In genomic region chr7:45180896-45181477, GRCm38 (mm10) we compare ENCODE assay signal across 9 mouse cellular contexts. TPM values are rescaled to one million over a fixed set of nuclear protein-coding genes. Genes with fewer than 3 reads are reported as not detected.
DNase-seq lines count a peak whose midpoint lies in the region; ATAC-seq and TF ChIP-seq lines count a peak whose summit lies in the region.
"Had no signal": no experiment of that assay in that cellular context is flagged by ENCODE, and none has a peak within 500 bp of the region (broad histone marks: within the 10 kb centered on the region; RNA-seq: fewer than 3 reads in every experiment).

Gene Pth2, plus strand, starts transcription at chr7:45180995.

- intact Hi-C loops in gastrocnemius, postnatal 14 days (cut with DNase I; ENCODE audit: low total_unique reads): no loop called here

- 19% methylated on average over 20 of the region's 20 CpGs for WGBS in lung, embryonic 14.5 days
- WGBS in lung, adult 2 months: 28% methylated on average over 20 of the region's 20 CpGs
- 11% methylated on average over 19 of the region's 20 CpGs for WGBS in forebrain, embryonic 15.5 days
- 10% methylated on average over 18 of the region's 20 CpGs for WGBS in limb, embryonic 14.5 days

- peak within 1 kb of the TSS; percentile 61; the same call in 1 of the 2 replicates for H3K4me2 ChIP-seq in lung, embryonic 14.5 days
- H3K4me2 ChIP-seq in forebrain, embryonic 15.5 days (replicated peaks): peak within 1 kb of the TSS; percentile 46
- 0 out of 2 replicates have a peak within 1 kb of the TSS, but pooled peaks have one; percentile 3 for H3K4me2 ChIP-seq in limb, embryonic 14.5 days (replicated peaks; ENCODE audit: low read depth, low read length, severe bottlenecking)

- no peak for TF ChIP-seq CTCF in lung, embryonic 14.5 days (IDR thresholded peaks at IDR 0.05; ENCODE audit: low read depth)
- TF ChIP-seq CTCF in lung, adult 2 months (IDR thresholded peaks at IDR 0.05; ENCODE audit: insufficient read depth, low read length): no peak

- no peaks in the 10 kb centered on the region for H3K36me3 ChIP-seq in lung, embryonic 14.5 days (ENCODE audit: insufficient read depth)
- H3K36me3 ChIP-seq in forebrain, embryonic 15.5 days: no peaks in the 10 kb centered on the region
- no peaks in the 10 kb centered on the region for H3K36me3 ChIP-seq in limb, embryonic 14.5 days (ENCODE audit: control insufficient read depth, insufficient read depth, low read length)

- no peak within 1 kb of the TSS for H3K27ac ChIP-seq in lung, embryonic 14.5 days (ENCODE audit: low read depth)
- no peak within 1 kb of the TSS for H3K27ac ChIP-seq in forebrain, embryonic 15.5 days (replicated peaks)
- H3K27ac ChIP-seq in limb, embryonic 14.5 days (replicated peaks; ENCODE audit: low read depth, low read length): no peak within 1 kb of the TSS

- no peaks in the 10 kb centered on the region for H3K4me1 ChIP-seq in lung, embryonic 14.5 days (ENCODE audit: insufficient read depth)
- H3K4me1 ChIP-seq in lung, adult 2 months (ENCODE audit: control insufficient read depth, insufficient read depth, low read length): no peaks in the 10 kb centered on the region; the same call in 1 of the 2 replicates
- peaks cover 27% of the 10 kb centered on the region for H3K4me1 ChIP-seq in forebrain, embryonic 15.5 days
- no peaks in the 10 kb centered on the region for H3K4me1 ChIP-seq in limb, embryonic 14.5 days (ENCODE audit: control insufficient read depth, insufficient read depth, low read length)

- no peak for ATAC-seq in lung, embryonic 14.5 days (ENCODE audit: insufficient read depth)
- ATAC-seq in forebrain, embryonic 15.5 days (replicated peaks): no peak
- no peak for ATAC-seq in limb, embryonic 14.5 days (ENCODE audit: low FRiP score, low read depth)

- peaks cover 98% of the 10 kb centered on the region for H3K27me3 ChIP-seq in lung, embryonic 14.5 days (ENCODE audit: insufficient read depth, low read length)
- peaks cover 96% of the 10 kb centered on the region for H3K27me3 ChIP-seq in forebrain, embryonic 15.5 days
- peaks cover 80% of the 10 kb centered on the region for H3K27me3 ChIP-seq in limb, embryonic 14.5 days (ENCODE audit: control insufficient read depth, insufficient read depth, low read length)

- H3K4me3 ChIP-seq in lung, embryonic 14.5 days (ENCODE audit: low read depth, low read length): 0 out of 2 replicates have a peak within 1 kb of the TSS, but pooled peaks have one; percentile 8
- no peak within 1 kb of the TSS for H3K4me3 ChIP-seq in lung, adult 2 months (replicated peaks; ENCODE audit: extremely low read depth, low read depth, low read length)
- peak within 1 kb of the TSS; percentile 31 for H3K4me3 ChIP-seq in forebrain, embryonic 15.5 days
- no peak within 1 kb of the TSS for H3K4me3 ChIP-seq in limb, embryonic 14.5 days (replicated peaks; ENCODE audit: low read length)

- no peaks in the 10 kb centered on the region for H3K9me3 ChIP-seq in lung, embryonic 14.5 days (ENCODE audit: low read depth, low read length)
- no peaks in the 10 kb centered on the region for H3K9me3 ChIP-seq in forebrain, embryonic 15.5 days
- H3K9me3 ChIP-seq in limb, embryonic 14.5 days (ENCODE audit: control insufficient read depth, low read length): no peaks in the 10 kb centered on the region

- TF ChIP-seq POLR2A in lung, adult 2 months (IDR thresholded peaks at IDR 0.05; ENCODE audit: borderline replicate concordance, extremely low read depth, low read depth, low read length): no peak
- no peak for TF ChIP-seq POLR2A in limb, embryonic 14.5 days (IDR thresholded peaks at IDR 0.05; ENCODE audit: borderline replicate concordance, extremely low read depth, insufficient read depth, insufficient read length)

- no peak within 1 kb of the TSS for H3K9ac ChIP-seq in lung, embryonic 14.5 days
- no peak within 1 kb of the TSS for H3K9ac ChIP-seq in forebrain, embryonic 15.5 days (replicated peaks)
- H3K9ac ChIP-seq in limb, embryonic 14.5 days (ENCODE audit: low read depth, low read length, severe bottlenecking): no peak within 1 kb of the TSS

- DNase-seq in lung, embryonic 14.5 days: no peak
- no peak for DNase-seq in lung, adult 2 months
- DNase-seq in limb, embryonic 14.5 days (ENCODE audit: low spot score): no peak
- peak; percentile 83 for DNase-seq in retina, postnatal 1 day
- no peak for DNase-seq in gastrocnemius, postnatal 14 days
- no peak for DNase-seq in adrenal gland, postnatal 14 days
- DNase-seq: lung, postnatal 36 days had no signal

RNA-seq across cellular contexts. Expression of gene Pth2, which starts in this region (rescaled TPM):
- polyA plus RNA-seq in lung, embryonic 14.5 days (2014; fragmentation: Nextera tagmentation; extraction: Ambion mirVana): not detected in 2 replicates
- polyA plus RNA-seq in lung, adult 2 months (2012; rRNA removed): not detected in 2 replicates
- polyA plus RNA-seq in forebrain, embryonic 15.5 days (2015; fragmentation: Nextera tagmentation; extraction: Ambion mirVana): not detected in 2 replicates
- polyA plus RNA-seq in limb, embryonic 14.5 days (2012; rRNA removed): not detected in 2 replicates
- polyA plus RNA-seq in limb, embryonic 14.5 days (2014; fragmentation: Nextera tagmentation; extraction: Ambion mirVana): not detected in 2 replicates
- total RNA-seq in gastrocnemius, postnatal 14 days (2021): not detected
- total RNA-seq in adrenal gland, postnatal 14 days (2021): not detected in 2 replicates
- total RNA-seq: hematopoietic stem cell, adult 5-6 weeks had no signal

Comparison
In these comparisons a context has a peak if more than half of its experiments do, and no peak if none do; other contexts are left out.
1. H3K4me3 ChIP-seq: peak in lung, embryonic 14.5 days (single experiment) and forebrain, embryonic 15.5 days (single experiment); none in lung, adult 2 months (single experiment) and limb, embryonic 14.5 days (single experiment).
2. H3K4me2 ChIP-seq: peak in every context shown above with its lines; median percentile 61 in lung, embryonic 14.5 days; 46 in forebrain, embryonic 15.5 days; 3 in limb, embryonic 14.5 days.